In genomic region chr11:114448776-114449401, GRCm38 (mm10) we compare ENCODE assay signal across 9 mouse cellular contexts.
DNase-seq lines count a peak whose midpoint lies in the region; ATAC-seq and TF ChIP-seq lines count a peak whose summit lies in the region.
"Had no signal": no experiment of that assay in that cellular context is flagged by ENCODE, and none has a peak within 500 bp of the region (broad histone marks: within the 10 kb centered on the region; RNA-seq: fewer than 3 reads in every experiment).

No protein-coding gene starts in this region.

- ATAC-seq in neural tube, embryonic 14.5 days (ENCODE audit: low read depth) = peak; percentile 20; the same call in 1 of the 2 replicates
- no peak for ATAC-seq in intestine, postnatal 0 days

- H3K4me1 ChIP-seq in neural tube, embryonic 14.5 days (ENCODE audit: control insufficient read depth, insufficient read depth, low read length) = peaks cover 23% of the 10 kb centered on the region; the same call in 1 of the 2 replicates
- H3K4me1 ChIP-seq in intestine, postnatal 0 days (replicated peaks; ENCODE audit: control insufficient read depth, insufficient read depth, low read length) = no peaks in the 10 kb centered on the region

- no peaks in the 10 kb centered on the region for H3K27me3 ChIP-seq in neural tube, embryonic 14.5 days (ENCODE audit: control insufficient read depth, insufficient read depth, low read length)
- H3K27me3 ChIP-seq in intestine, postnatal 0 days (replicated peaks; ENCODE audit: control insufficient read depth, insufficient read depth, low read length) = no peaks in the 10 kb centered on the region

- H3K9ac ChIP-seq in neural tube, embryonic 14.5 days (replicated peaks; ENCODE audit: low read depth, low read length) = no peak overlapping the region
- no peak overlapping the region for H3K9ac ChIP-seq in intestine, postnatal 0 days (ENCODE audit: low read depth, low read length)

- no peak overlapping the region for H3K4me3 ChIP-seq in neural tube, embryonic 14.5 days (ENCODE audit: low read depth, low read length)
- H3K4me3 ChIP-seq in intestine, postnatal 0 days (ENCODE audit: low read depth, low read length) = no peak overlapping the region
- H3K4me3 ChIP-seq: erythroblast, embryonic 14.5 days had no signal

- H3K36me3 ChIP-seq in neural tube, embryonic 14.5 days (ENCODE audit: control insufficient read depth, insufficient read depth, low read length) = no peaks in the 10 kb centered on the region
- no peaks in the 10 kb centered on the region for H3K36me3 ChIP-seq in intestine, postnatal 0 days (ENCODE audit: control insufficient read depth, insufficient read depth)

- H3K27ac ChIP-seq in neural tube, embryonic 14.5 days (ENCODE audit: low read depth, low read length) = no peak overlapping the region
- no peak overlapping the region for H3K27ac ChIP-seq in intestine, postnatal 0 days (ENCODE audit: low read depth, low read length)

- 40% methylated on average over 13 of the region's 13 CpGs for WGBS in neural tube, embryonic 14.5 days
- WGBS in intestine, postnatal 0 days = 49% methylated on average over 13 of the region's 13 CpGs

- H3K4me2 ChIP-seq in neural tube, embryonic 14.5 days (ENCODE audit: low read depth, low read length) = no peak overlapping the region
- no peak overlapping the region for H3K4me2 ChIP-seq in intestine, postnatal 0 days (replicated peaks; ENCODE audit: low read depth)

- H3K9me3 ChIP-seq in neural tube, embryonic 14.5 days (ENCODE audit: control insufficient read depth, low read length) = no peaks in the 10 kb centered on the region
- H3K9me3 ChIP-seq in intestine, postnatal 0 days (ENCODE audit: control insufficient read depth) = no peaks in the 10 kb centered on the region

- no peak for TF ChIP-seq CTCF in intestine, postnatal 0 days (IDR thresholded peaks at IDR 0.05; ENCODE audit: low read depth)

- peak; percentile 63 to 66 for DNase-seq in left cerebral cortex, adult 18-20 months (ENCODE audit: low spot score in 2 of 2)
- no peak for DNase-seq in left cerebral cortex, adult 11 months (ENCODE audit: low spot score)
- peak; percentile 78 for DNase-seq in cerebellum, adult 11 months
- peak; percentile 81 for DNase-seq in gastrocnemius, adult 18-20 months (ENCODE audit: low spot score)
- DNase-seq in kidney, adult 9 months = peak; percentile 47
- no peak for DNase-seq in spleen, postnatal 4 days (ENCODE audit: low spot score in 2 of 2)

Comparison
In these comparisons a context has a peak if more than half of its experiments do, and no peak if none do; other contexts are left out.
1. DNase-seq: peak in left cerebral cortex, adult 18-20 months (2 of 2), cerebellum, adult 11 months (single experiment), gastrocnemius, adult 18-20 months (single experiment) and kidney, adult 9 months (single experiment); none in left cerebral cortex, adult 11 months (single experiment) and spleen, postnatal 4 days (0 of 2).